In the genomic region with DNA sequence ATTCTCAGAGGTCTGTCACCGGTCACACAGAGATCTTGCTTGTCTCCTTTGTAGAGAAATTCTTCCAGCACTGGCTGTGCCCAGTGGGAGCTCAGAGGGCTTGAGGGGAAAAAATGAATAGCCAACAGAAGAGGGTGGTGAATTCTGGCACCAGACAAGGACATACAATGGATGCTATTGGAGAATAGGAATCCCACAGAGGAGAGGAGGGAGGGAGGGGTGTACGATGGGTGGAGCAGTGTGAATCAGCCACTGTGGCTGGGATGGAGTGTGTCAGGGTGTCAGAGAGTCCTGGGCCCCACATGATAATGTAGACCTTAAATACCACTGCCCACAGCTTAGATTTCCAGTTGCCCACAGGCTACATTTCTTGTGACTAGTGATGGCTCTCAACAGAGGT, we compare ENCODE assay signal across 30 mouse cellular contexts. TPM values are rescaled to one million over a fixed set of nuclear protein-coding genes. Genes with fewer than 3 reads are reported as not detected.
DNase-seq lines count a peak whose midpoint lies in the region; ATAC-seq and TF ChIP-seq lines count a peak whose summit lies in the region.
"Had no signal": no experiment of that assay in that cellular context is flagged by ENCODE, and none has a peak within 500 bp of the region (broad histone marks: within the 10 kb centered on the region; RNA-seq: fewer than 3 reads in every experiment).

No protein-coding gene starts in this region.

- no peaks in the 10 kb centered on the region for H3K27me3 ChIP-seq in heart, embryonic 11.5 days (ENCODE audit: control insufficient read depth, insufficient read depth, low read length)
- H3K27me3 ChIP-seq: embryonic facial prominence, embryonic 13.5 days; forebrain, embryonic 12.5 days; forebrain, embryonic 15.5 days; heart, embryonic 15.5 days; Patski had no signal

- DNase-seq in adrenal gland, adult 2 months = peak; percentile 54
- DNase-seq in adrenal gland, postnatal 14 days = no peak
- DNase-seq in layer of hippocampus, adult 2 months (ENCODE audit: low spot score in 2 of 2) = no peak
- no peak for DNase-seq in layer of hippocampus, postnatal 25 days (ENCODE audit: extremely low spot score in 1 of 2, low spot score in 1 of 2)
- DNase-seq in right cerebral cortex, adult 18-20 months = peak; percentile 14
- no peak for DNase-seq in right cerebral cortex, postnatal 4 days
- DNase-seq: adrenal gland, adult 8-10 months; cerebellum, adult 11 months; cerebellum, adult 9-11 months; cerebellum, postnatal 25 days; embryo, embryonic 11 days; gastrocnemius, adult 2 months; gastrocnemius, postnatal 14 days; heart, adult 11 months; heart, postnatal 10 days; heart, postnatal 36 days had no signal

- no peak for ATAC-seq in heart, embryonic 11.5 days (replicated peaks; ENCODE audit: insufficient number of reproducible peaks, low FRiP score, low TSS enrichment)
- ATAC-seq: forebrain, embryonic 15.5 days; hindbrain, embryonic 16.5 days; Patski had no signal

- no peaks in the 10 kb centered on the region for H3K36me3 ChIP-seq in heart, embryonic 11.5 days (ENCODE audit: control insufficient read depth, insufficient read depth, low read length)
- H3K36me3 ChIP-seq: embryonic facial prominence, embryonic 10.5 days; embryonic facial prominence, embryonic 13.5 days; forebrain, embryonic 12.5 days; forebrain, embryonic 15.5 days; heart, embryonic 12.5 days; heart, embryonic 15.5 days; hindbrain, embryonic 10.5 days; hindbrain, embryonic 13.5 days had no signal

- H3K4me1 ChIP-seq in cortical plate, adult 2 months (ENCODE audit: control insufficient read depth, insufficient read depth, low read length) = no peaks in the 10 kb centered on the region
- no peaks in the 10 kb centered on the region for H3K4me1 ChIP-seq in heart, embryonic 11.5 days (ENCODE audit: control insufficient read depth, insufficient read depth, low read length)
- H3K4me1 ChIP-seq: embryonic facial prominence, embryonic 13.5 days; forebrain, embryonic 15.5 days had no signal

- H3K9ac ChIP-seq in heart, embryonic 11.5 days (ENCODE audit: low read depth, low read length) = no peak overlapping the region
- H3K9ac ChIP-seq: embryonic facial prominence, embryonic 13.5 days; forebrain, embryonic 12.5 days; forebrain, embryonic 15.5 days; heart, embryonic 12.5 days; heart, embryonic 15.5 days; hindbrain, embryonic 13.5 days had no signal

- TF ChIP-seq POLR2A in cortical plate, adult 2 months (IDR thresholded peaks at IDR 0.05; ENCODE audit: extremely low read depth, insufficient read depth, low read length) = no peak

- peak overlapping the region; percentile 43; the same call in 1 of the 2 replicates for H3K27ac ChIP-seq in layer of hippocampus, adult 2 months
- peak overlapping the region; percentile 79; the same call in 1 of the 2 replicates for H3K27ac ChIP-seq in cortical plate, adult 2 months (ENCODE audit: insufficient read depth, low read length)
- no peak overlapping the region for H3K27ac ChIP-seq in heart, embryonic 11.5 days (ENCODE audit: low read depth, low read length)
- H3K27ac ChIP-seq: embryonic facial prominence, embryonic 10.5 days; embryonic facial prominence, embryonic 13.5 days; forebrain, embryonic 12.5 days; forebrain, embryonic 15.5 days; gastrocnemius, adult 2 months; heart, embryonic 15.5 days; hindbrain, embryonic 10.5 days; hindbrain, embryonic 13.5 days had no signal

- H3K4me2 ChIP-seq in heart, embryonic 11.5 days = no peak overlapping the region
- H3K4me2 ChIP-seq: embryonic facial prominence, embryonic 13.5 days; forebrain, embryonic 12.5 days; forebrain, embryonic 15.5 days; heart, embryonic 12.5 days; heart, embryonic 15.5 days; hindbrain, embryonic 13.5 days had no signal

- TF ChIP-seq CTCF in layer of hippocampus, adult 2 months (conservative IDR thresholded peaks at IDR 0.05) = no peak
- no peak for TF ChIP-seq CTCF in cortical plate, adult 2 months (IDR thresholded peaks at IDR 0.05; ENCODE audit: extremely low read depth, insufficient read depth, low read length)

- H3K9me3 ChIP-seq in heart, embryonic 11.5 days (replicated peaks; ENCODE audit: control insufficient read depth, low read length) = no peaks in the 10 kb centered on the region
- H3K9me3 ChIP-seq: embryonic facial prominence, embryonic 10.5 days; embryonic facial prominence, embryonic 13.5 days; forebrain, embryonic 15.5 days; heart, embryonic 12.5 days; heart, embryonic 15.5 days; hindbrain, embryonic 10.5 days; hindbrain, embryonic 13.5 days had no signal

- H3K4me3 ChIP-seq in layer of hippocampus, adult 2 months = no peak overlapping the region
- H3K4me3 ChIP-seq in cortical plate, adult 2 months (ENCODE audit: insufficient read depth, low read length) = no peak overlapping the region
- H3K4me3 ChIP-seq in heart, embryonic 11.5 days (ENCODE audit: low read depth, low read length) = no peak overlapping the region
- H3K4me3 ChIP-seq: embryonic facial prominence, embryonic 10.5 days; embryonic facial prominence, embryonic 13.5 days; erythroblast, embryonic 14.5 days; forebrain, embryonic 12.5 days; forebrain, embryonic 15.5 days; gastrocnemius, adult 2 months; heart, embryonic 12.5 days; heart, embryonic 15.5 days; hindbrain, embryonic 10.5 days; hindbrain, embryonic 13.5 days had no signal

- 66% methylated on average over 2 of the region's 2 CpGs for WGBS in heart, embryonic 11.5 days (ENCODE audit: insufficient replicate concordance)

RNA-seq across cellular contexts. Expression of a gene that starts 22.9 kb away (rescaled TPM):
- total RNA-seq in adrenal gland, adult 2 months (2021) = 100 to 1,000 TPM; 337 to 341 TPM
- 579 and 581 TPM in 2 replicates for polyA plus RNA-seq in adrenal gland, adult 2 months (2012; rRNA removed)
- total RNA-seq in adrenal gland, postnatal 14 days (2021) = 245 and 250 TPM in 2 replicates
- 10 to 100 TPM; 13.6 to 15.0 TPM for total RNA-seq in layer of hippocampus, adult 2 months (2021)
- total RNA-seq in layer of hippocampus, postnatal 25 days (2021) = 10 to 100 TPM; 16.3 to 17.2 TPM
- polyA plus RNA-seq in cortical plate, adult 2 months (2012; rRNA removed) = 30.0 and 36.5 TPM in 2 replicates
- polyA plus RNA-seq in heart, embryonic 11.5 days (2014; fragmentation: Nextera tagmentation; extraction: Ambion mirVana) = 0.26 and 0.42 TPM in 2 replicates
- total RNA-seq: common myeloid progenitor, adult 5-6 weeks had no signal
- polyA plus RNA-seq: erythroblast, embryonic 14.5 days had no signal

RNA-seq across cellular contexts. Expression of a gene that starts 39.7 kb away (rescaled TPM):
- 10 to 100 TPM; 66.6 to 95.5 TPM for total RNA-seq in adrenal gland, adult 2 months (2021)
- 17.0 and 24.7 TPM in 2 replicates for polyA plus RNA-seq in adrenal gland, adult 2 months (2012; rRNA removed)
- 81.4 and 83.4 TPM in 2 replicates for total RNA-seq in adrenal gland, postnatal 14 days (2021)
- total RNA-seq in layer of hippocampus, adult 2 months (2021) = 100 to 1,000 TPM; 144 to 148 TPM
- 100 to 1,000 TPM in 1 of 2 experiments, 10 to 100 TPM in 1; 96.8 to 112 TPM for total RNA-seq in layer of hippocampus, postnatal 25 days (2021)
- 54.3 and 55.8 TPM in 2 replicates for polyA plus RNA-seq in cortical plate, adult 2 months (2012; rRNA removed)
- polyA plus RNA-seq in heart, embryonic 11.5 days (2014; fragmentation: Nextera tagmentation; extraction: Ambion mirVana) = 26.9 and 32.0 TPM in 2 replicates

Comparison
In these comparisons a context has a peak if more than half of its experiments do, and no peak if none do; other contexts are left out.
1. DNase-seq: peak in adrenal gland, adult 2 months (single experiment) and right cerebral cortex, adult 18-20 months (single experiment); none in adrenal gland, postnatal 14 days (single experiment), layer of hippocampus, adult 2 months (0 of 2), layer of hippocampus, postnatal 25 days (0 of 2) and right cerebral cortex, postnatal 4 days (single experiment).
2. RNA of a gene that starts 22.9 kb away (total RNA-seq): 337 to 341 TPM in adrenal gland, adult 2 months and 245 to 250 TPM in adrenal gland, postnatal 14 days; 16.3 to 17.2 TPM in layer of hippocampus, postnatal 25 days and 13.6 to 15.0 TPM in layer of hippocampus, adult 2 months; every median in the first group is over 10 times any median in the second.